Mouse (Mus musculus) small intestine, adult 10 weeks (tissue): Measurements from ENCODE around the gene Fam160a1. TPM values are rescaled to one million over a fixed set of nuclear protein-coding genes. Genes with fewer than 3 reads are reported as not detected.

ENCODE experiments used
- polyA plus RNA-seq: library from polyadenylated mRNA; stranded (reverse); fragments of 350-450 nt; fragmentation: Illumina TruSeq; extraction: RNeasy Lipid Tissue Mini Kit (QIAGEN cat#74804); gene quantifications from one replicate; pipeline ENCODE4 v1.2.3, GENCODE M21; 2014; ENCODE audit warnings: low replicate concordance

The Fam160a1 gene
- 6.2 TPM for polyA plus RNA-seq

GRCm38 (mm10) chr3:85817191-85817590 lies at the start of gene Fam160a1:
Gene Fam160a1, minus strand, starts transcription at chr3:85817291.

Other genes with a start within 250 kb of the Fam160a1 start
- gene Gatb, start 243.2 kb downstream of the Fam160a1 start, polyA plus RNA-seq: 3.9 TPM
- 21.3 TPM for gene Glt28d2, start 70.2 kb upstream of the Fam160a1 start, polyA plus RNA-seq
- gene Gm37240, start 70.2 kb upstream of the Fam160a1 start, polyA plus RNA-seq: 0.22 TPM
- gene Sh3d19, start 153.8 kb upstream of the Fam160a1 start, polyA plus RNA-seq: 105 TPM
- gene Prss48, start 185.2 kb upstream of the Fam160a1 start, polyA plus RNA-seq: not detected